Mouse (Mus musculus) lung, adult 2 months (tissue): ENCODE data around the gene Ep400. TPM values are rescaled to one million over a fixed set of nuclear protein-coding genes. Genes with fewer than 3 reads are reported as not detected.

Experiments
- DNase-seq: peaks from one replicate; pipeline ENCODE4 v3.0.0; 2022
- H3K4me1 ChIP-seq: fragments of 200-500 bp; 2 replicates; pipeline ENCODE4 v1.6.1; 2011; ENCODE audit warnings: low read length; ENCODE audit not compliant: control insufficient read depth, insufficient read depth
- H3K4me3 ChIP-seq: fragments of 200-500 bp; replicated peaks from 2 replicates; pipeline ENCODE3; 2011; ENCODE audit warnings: low read depth, mild to moderate bottlenecking, control low read depth, low read length; ENCODE audit errors: extremely low read depth
- CTCF ChIP-seq: fragments of 200-500 bp; IDR thresholded peaks from 2 replicates; pipeline ENCODE4 v1.5.1; 2011; ENCODE audit warnings: mild to moderate bottlenecking, low read length, control low read depth; ENCODE audit not compliant: insufficient read depth
- POLR2A ChIP-seq: fragments of 200-500 bp; IDR thresholded peaks from 2 replicates; pipeline ENCODE4 v1.6.1; 2011; ENCODE audit warnings: low read depth, mild to moderate bottlenecking, control low read depth, low read length, borderline replicate concordance; ENCODE audit errors: extremely low read depth
- WGBS: fragments of 180-500 bp; shearing (Covaris S2); methylation state at CpG from one replicate; pipeline ENCODE4 v1.1.7; 2018; 5-methylcytosine and 5-hydroxymethylcytosine counted together
- polyA plus RNA-seq: library from polyadenylated mRNA; depleted of rRNA; stranded (reverse); fragments of >200 nt; gene quantifications from 2 replicates; pipeline ENCODE4 v1.2.3, GENCODE M21; 2012; rRNA removed

Ep400 gene
- polyA plus RNA-seq, 1 experiment = 64.0 TPM

DNA sequence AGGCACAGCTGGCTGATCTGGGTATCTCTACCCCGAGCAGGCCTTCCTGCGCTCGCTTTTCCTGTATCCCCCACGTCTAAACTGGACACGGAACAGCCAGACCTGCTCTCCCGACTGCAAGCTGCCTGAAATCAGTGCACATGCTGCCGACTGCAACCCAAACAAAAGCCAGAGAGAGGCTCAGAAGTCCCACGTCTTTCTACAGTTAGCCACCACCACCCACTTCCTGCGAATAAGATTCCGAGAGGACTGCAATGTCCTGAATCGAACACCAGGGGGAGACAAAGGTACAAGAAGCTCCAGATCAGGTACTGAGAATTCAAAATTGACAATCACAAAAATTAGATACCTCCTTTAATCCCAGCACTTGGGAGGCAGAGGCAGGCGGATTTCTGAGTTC lies 131.1 kb downstream of the Ep400 start:
- 15% methylated on average over 12 of the region's 12 CpGs for WGBS
- DNase-seq = peak; percentile 54
- H3K4me1 ChIP-seq = peaks cover 2% of the 10 kb centered on the region
- H3K4me3 ChIP-seq = no peak overlapping the region
- TF ChIP-seq POLR2A = no peak
- peak; percentile 39 for TF ChIP-seq CTCF

- WGBS = 76% methylated on average over 7 of the region's 7 CpGs
Observed at GRCm38 (mm10) chr5:110638306-110639074, 132.0 kb downstream of the Ep400 start.

DNA sequence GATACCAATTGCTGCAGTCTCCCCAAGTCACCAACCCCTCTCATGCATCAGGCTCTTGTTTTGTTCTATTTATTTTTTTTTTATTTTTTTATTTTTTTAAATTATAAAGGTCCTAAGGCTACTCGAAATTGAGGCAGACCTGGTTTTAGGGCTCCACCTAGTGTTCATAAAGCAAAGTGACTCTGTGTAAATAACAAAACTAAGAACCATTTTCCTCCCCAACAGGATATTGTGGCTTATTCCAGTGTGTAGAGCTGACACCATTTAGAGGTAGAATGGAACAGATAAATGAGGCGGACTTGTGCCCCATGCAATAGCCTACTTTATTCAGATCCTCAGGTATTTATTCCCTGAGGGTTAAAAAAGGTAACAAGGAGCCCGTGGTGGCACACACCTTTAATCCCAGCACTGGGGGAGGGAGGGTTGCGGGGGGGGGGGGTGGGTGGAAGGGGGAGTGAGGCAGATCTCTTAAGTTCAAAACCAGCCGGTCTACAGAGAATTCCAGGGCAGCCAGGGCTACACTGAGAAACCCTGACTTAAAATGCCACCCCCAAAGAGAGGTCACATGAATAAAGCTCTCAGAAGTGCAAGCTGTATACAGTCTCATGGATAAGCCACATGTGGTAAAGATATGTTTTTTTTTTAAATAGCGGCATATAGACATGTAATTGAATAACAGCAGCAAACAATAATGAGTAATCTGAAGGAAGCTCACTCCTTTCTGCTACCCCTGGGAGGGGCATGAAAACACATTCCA lies 134.4 kb downstream of the Ep400 start:
- WGBS = 34% methylated on average over 6 of the region's 6 CpGs
- DNase-seq = no peak
- peaks cover 2% of the 10 kb centered on the region for H3K4me1 ChIP-seq
- peak; percentile 44; the same call in 1 of the 2 replicates for TF ChIP-seq CTCF
- no peak for TF ChIP-seq POLR2A
- no peak overlapping the region for H3K4me3 ChIP-seq

More at GRCm38 (mm10) chr5:110638306-110639074, 132.0 kb downstream of the Ep400 start:
- TF ChIP-seq CTCF (no peak), POLR2A (no peak)
- no peak for DNase-seq
- Histone ChIP-seq H3K4me3 (no peak overlapping the region), H3K4me1 (peaks cover 2% of the 10 kb centered on the region)

- 68% methylated on average over 2 of the region's 2 CpGs for WGBS
- no peak for DNase-seq
Observed at GRCm38 (mm10) chr5:110629525-110630120, 140.9 kb downstream of the Ep400 start.

GRCm38 (mm10) chr5:110628156-110628555 lies 142.4 kb downstream of the Ep400 start:
- no peak for TF ChIP-seq CTCF
- TF ChIP-seq POLR2A = no peak
- DNase-seq = no peak
- 24% methylated on average over 19 of the region's 19 CpGs for WGBS
- no peak overlapping the region for H3K4me3 ChIP-seq
- H3K4me1 ChIP-seq = no peaks in the 10 kb centered on the region

More at GRCm38 (mm10) chr5:110629525-110630120, 140.9 kb downstream of the Ep400 start:
- TF ChIP-seq POLR2A (no peak), CTCF (no peak)
- Histone ChIP-seq H3K4me3 (no peak overlapping the region), H3K4me1 (no peaks in the 10 kb centered on the region)

- TF ChIP-seq POLR2A (no peak), CTCF (no peak)
- 61% methylated on average over 10 of the region's 10 CpGs for WGBS
- Histone ChIP-seq H3K4me3 (no peak overlapping the region), H3K4me1 (no peaks in the 10 kb centered on the region)
- DNase-seq = no peak
Observed at GRCm38 (mm10) chr5:110627351-110627750, 143.2 kb downstream of the Ep400 start.

- no peak for DNase-seq
- Histone ChIP-seq H3K4me1 (no peaks in the 10 kb centered on the region), H3K4me3 (no peak overlapping the region)
- no peak for TF ChIP-seq POLR2A
- no peak for TF ChIP-seq CTCF
- 78% methylated on average over 2 of the region's 2 CpGs for WGBS
Observed at GRCm38 (mm10) chr5:110624319-110624718, 146.2 kb downstream of the Ep400 start.

DNA sequence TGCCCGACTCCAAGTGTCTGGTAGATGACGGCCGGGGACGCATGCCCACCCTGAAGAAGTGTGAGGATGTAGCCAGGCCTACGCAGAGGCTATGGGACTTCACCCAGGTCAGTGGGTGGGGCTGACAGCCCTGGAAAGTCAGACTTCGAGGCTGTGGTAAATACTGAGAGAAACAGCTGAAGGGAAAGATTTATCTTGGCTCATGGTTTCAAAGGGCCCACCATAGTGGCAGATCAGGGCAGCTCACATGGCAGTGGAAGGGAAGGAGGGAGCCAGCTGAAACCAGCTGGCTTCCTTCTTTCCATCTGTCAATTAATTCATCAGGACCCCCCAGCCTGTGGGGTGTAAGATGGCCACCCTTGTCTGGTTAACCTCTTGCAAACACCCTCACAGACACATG lies 151.3 kb downstream of the Ep400 start:
- no peak for DNase-seq
- Histone ChIP-seq H3K4me1 (no peaks in the 10 kb centered on the region), H3K4me3 (no peak overlapping the region)
- WGBS = 80% methylated on average over 6 of the region's 6 CpGs
- no peak for TF ChIP-seq POLR2A
- TF ChIP-seq CTCF = no peak

Other genes with a start within 250 kb of the Ep400 start
- gene Galnt9, start 226.4 kb downstream of the Ep400 start, polyA plus RNA-seq = 0.60 and 0.81 TPM in 2 replicates
- gene Noc4l, start 117.3 kb downstream of the Ep400 start, polyA plus RNA-seq = 36.0 and 41.5 TPM in 2 replicates
- 14.4 and 19.6 TPM in 2 replicates for gene Ddx51, start 117.3 kb downstream of the Ep400 start, polyA plus RNA-seq
- gene Pus1, start 9.9 kb upstream of the Ep400 start, polyA plus RNA-seq = 11.6 and 15.9 TPM in 2 replicates
- 50.5 and 64.6 TPM in 2 replicates for gene Ulk1, start 39.4 kb upstream of the Ep400 start, polyA plus RNA-seq
- gene Hscb, start 69.1 kb upstream of the Ep400 start, polyA plus RNA-seq = 13.5 and 15.5 TPM in 2 replicates
- gene Chek2, start 69.3 kb upstream of the Ep400 start, polyA plus RNA-seq = 3.3 and 4.4 TPM in 2 replicates
- gene Ttc28, start 109.1 kb upstream of the Ep400 start, polyA plus RNA-seq = 14.4 and 16.6 TPM in 2 replicates